Mouse (Mus musculus): ENCODE measurements around the gene Slc13a5.

Slc13a5 gene

GRCm38 (mm10) chr11:72196506-72196905, 70.5 kb downstream of the Slc13a5 start:
- DNase-seq: no peak

- no peak for DNase-seq
Observed at GRCm38 (mm10) chr11:72194259-72194658, 72.8 kb downstream of the Slc13a5 start.
